Mouse (Mus musculus): ENCODE measurements around the gene Mypn. TPM values are rescaled to one million over a fixed set of nuclear protein-coding genes. Genes with fewer than 3 reads are reported as not detected.

The Mypn gene
- polyA plus RNA-seq, 1 experiment from 2014 or later, result 0.12 TPM

DNA sequence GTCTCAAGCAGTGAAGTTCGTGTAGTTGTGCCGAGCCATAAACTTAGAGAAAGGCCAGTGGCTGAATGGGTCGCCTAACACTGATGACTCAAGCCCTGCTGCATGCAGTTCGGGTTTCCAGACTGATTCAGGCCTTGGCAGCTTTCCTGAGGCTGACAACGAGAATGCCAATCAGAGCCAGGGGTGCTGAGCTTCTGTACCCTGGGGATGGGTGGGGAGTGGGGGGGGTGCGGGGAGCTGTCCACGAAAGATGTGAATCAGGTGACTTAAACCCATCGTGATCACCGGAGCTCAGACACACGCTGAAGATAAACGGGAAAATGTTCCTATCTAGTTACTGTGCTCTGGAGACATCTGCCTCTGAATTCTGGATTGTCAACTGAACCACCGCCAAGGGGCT lies 20.6 kb upstream of the Mypn start:
- H3K4me2 ChIP-seq (replicated peaks; ENCODE audit: low read depth), result no peak overlapping the region
- DNase-seq (ENCODE audit: low spot score) (no peak), ATAC-seq (ENCODE audit: low FRiP score, low TSS enrichment) (no peak)
- no peak overlapping the region for H3K4me3 ChIP-seq (ENCODE audit: low read depth, low read length)
- no peaks in the 10 kb centered on the region for H3K4me1 ChIP-seq (replicated peaks; ENCODE audit: control insufficient read depth, insufficient read depth)
- no peak overlapping the region for H3K27ac ChIP-seq (replicated peaks)
- no peaks in the 10 kb centered on the region for H3K9me3 ChIP-seq (ENCODE audit: control insufficient read depth, low read length)
- no peaks in the 10 kb centered on the region for H3K36me3 ChIP-seq (ENCODE audit: control insufficient read depth, insufficient read depth, low read length)
- WGBS, result 64% methylated on average over 12 of the region's 12 CpGs
- no peaks in the 10 kb centered on the region for H3K27me3 ChIP-seq (ENCODE audit: control insufficient read depth, insufficient read depth, low read length)
- TF ChIP-seq EP300 (optimal IDR thresholded peaks at IDR 0.05) (no peak), CTCF (IDR thresholded peaks at IDR 0.05; ENCODE audit: low read depth) (no peak)
- H3K9ac ChIP-seq (ENCODE audit: low read length), result no peak overlapping the region

DNA sequence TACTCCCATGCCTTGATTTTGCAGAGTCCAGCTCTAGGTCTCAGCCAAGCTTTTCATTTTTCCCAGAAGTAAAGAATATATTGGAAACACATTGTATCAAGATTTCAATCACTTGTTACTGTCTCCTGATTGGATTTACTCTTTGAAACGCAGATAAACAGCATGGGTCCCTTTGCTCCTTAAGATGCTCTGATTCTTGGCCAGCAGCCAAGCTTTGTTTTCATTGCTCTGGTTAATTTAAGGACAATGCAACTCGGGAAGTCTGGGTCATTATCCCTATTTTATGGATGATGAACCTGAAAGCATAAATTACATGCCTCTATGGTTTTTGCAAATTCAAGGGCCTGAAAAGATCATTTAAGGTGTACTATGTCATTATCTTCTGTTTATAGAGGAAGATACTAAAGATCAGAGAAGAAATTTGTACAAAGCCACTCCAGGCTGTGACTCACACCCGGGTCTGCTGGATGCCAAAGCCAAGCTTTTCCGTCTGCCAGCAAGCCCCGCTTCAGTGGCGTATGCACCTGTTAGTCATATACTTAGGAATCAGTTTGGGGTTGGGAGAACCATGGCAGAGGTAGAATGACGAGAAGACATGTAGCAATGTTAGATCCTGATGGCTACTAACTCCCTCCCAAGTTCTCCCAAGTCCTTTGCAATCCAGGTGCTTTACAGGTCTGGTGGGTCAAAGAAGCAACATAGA lies 17.5 kb upstream of the Mypn start:
- DNase-seq (ENCODE audit: low spot score), result no peak
- WGBS, result 66% methylated on average over 7 of the region's 7 CpGs
- Histone ChIP-seq H3K4me1 (replicated peaks; ENCODE audit: control insufficient read depth, insufficient read depth) (no peaks in the 10 kb centered on the region), H3K9me3 (ENCODE audit: control insufficient read depth, low read length) (no peaks in the 10 kb centered on the region), H3K9ac (ENCODE audit: low read length) (no peak overlapping the region), H3K36me3 (ENCODE audit: control insufficient read depth, insufficient read depth, low read length) (no peaks in the 10 kb centered on the region), H3K27me3 (ENCODE audit: control insufficient read depth, insufficient read depth, low read length) (no peaks in the 10 kb centered on the region), H3K4me2 (replicated peaks; ENCODE audit: low read depth) (no peak overlapping the region), H3K27ac (replicated peaks) (no peak overlapping the region), H3K4me3 (ENCODE audit: low read depth, low read length) (no peak overlapping the region)
- no peak for ATAC-seq (ENCODE audit: low FRiP score, low TSS enrichment)
- no peak for TF ChIP-seq EP300 (optimal IDR thresholded peaks at IDR 0.05)

DNA sequence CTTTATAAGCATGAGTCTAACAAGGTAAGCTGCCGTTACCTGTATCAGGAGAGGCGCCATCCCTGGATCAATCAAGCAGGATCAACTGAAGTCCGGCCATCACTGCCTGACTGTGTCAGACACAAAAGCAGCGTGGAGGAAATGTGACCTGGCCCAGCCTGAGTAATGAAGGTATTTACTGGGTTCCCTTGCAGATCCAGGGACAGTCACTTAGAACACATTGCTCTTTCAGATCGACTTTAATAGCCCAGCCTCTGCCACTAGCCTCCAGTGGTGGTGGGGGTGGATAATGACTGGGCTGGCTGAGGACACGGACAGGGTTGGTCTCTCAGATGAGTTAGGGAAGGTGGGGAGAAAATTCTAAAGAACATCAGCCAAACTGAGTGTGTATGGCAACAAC lies 5.1 kb upstream of the Mypn start:
- DNase-seq (ENCODE audit: low spot score) (no peak), ATAC-seq (ENCODE audit: low FRiP score, low TSS enrichment) (no peak)
- no peaks in the 10 kb centered on the region for H3K9me3 ChIP-seq (ENCODE audit: control insufficient read depth, low read length)
- H3K27me3 ChIP-seq (ENCODE audit: control insufficient read depth, insufficient read depth, low read length), result no peaks in the 10 kb centered on the region
- H3K4me1 ChIP-seq (replicated peaks; ENCODE audit: control insufficient read depth, insufficient read depth), result no peaks in the 10 kb centered on the region
- H3K9ac ChIP-seq (ENCODE audit: low read length), result no peak overlapping the region
- 60% methylated on average over 6 of the region's 6 CpGs for WGBS
- H3K27ac ChIP-seq (replicated peaks), result no peak overlapping the region
- H3K4me2 ChIP-seq (replicated peaks; ENCODE audit: low read depth), result no peak overlapping the region
- H3K36me3 ChIP-seq (ENCODE audit: control insufficient read depth, insufficient read depth, low read length), result no peaks in the 10 kb centered on the region
- H3K4me3 ChIP-seq (ENCODE audit: low read depth, low read length), result no peak overlapping the region
- no peak for TF ChIP-seq EP300 (optimal IDR thresholded peaks at IDR 0.05)
- TF ChIP-seq CTCF (IDR thresholded peaks at IDR 0.05; ENCODE audit: low read depth), result no peak

DNA sequence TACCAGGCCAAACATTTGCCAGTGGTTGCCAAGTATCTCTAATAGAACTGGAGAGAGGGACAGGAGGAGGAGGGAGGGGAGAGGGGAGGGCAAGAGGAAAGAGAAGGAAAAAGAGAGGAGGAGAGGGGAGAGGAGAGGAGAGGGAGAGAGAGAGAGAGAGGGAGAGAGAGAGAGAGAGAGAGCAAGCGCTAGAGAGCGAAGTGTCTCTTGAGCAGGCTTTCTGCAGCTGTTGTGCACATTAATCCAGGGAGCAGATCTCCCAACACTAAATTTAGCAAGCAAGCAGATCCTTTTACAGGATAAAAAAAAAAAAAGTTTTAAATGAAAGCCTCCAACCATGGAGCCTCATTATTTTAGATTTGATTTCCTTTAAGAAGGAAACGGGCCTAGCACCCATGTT lies 750 bp downstream of the Mypn start:
- no peak overlapping the region for H3K4me3 ChIP-seq (ENCODE audit: low read depth, low read length)
- no peak for DNase-seq (ENCODE audit: low spot score)
- H3K9me3 ChIP-seq (ENCODE audit: control insufficient read depth, low read length), result no peaks in the 10 kb centered on the region
- H3K36me3 ChIP-seq (ENCODE audit: control insufficient read depth, insufficient read depth, low read length), result no peaks in the 10 kb centered on the region
- no peak overlapping the region for H3K9ac ChIP-seq (ENCODE audit: low read length)
- no peak overlapping the region for H3K4me2 ChIP-seq (replicated peaks; ENCODE audit: low read depth)
- no peak for ATAC-seq (ENCODE audit: low FRiP score, low TSS enrichment)
- H3K27ac ChIP-seq (replicated peaks), result no peak overlapping the region
- 45% methylated on average over 3 of the region's 3 CpGs for WGBS
- TF ChIP-seq CTCF (IDR thresholded peaks at IDR 0.05; ENCODE audit: low read depth) (no peak), EP300 (optimal IDR thresholded peaks at IDR 0.05) (no peak)
- H3K4me1 ChIP-seq (replicated peaks; ENCODE audit: control insufficient read depth, insufficient read depth), result no peaks in the 10 kb centered on the region
- no peaks in the 10 kb centered on the region for H3K27me3 ChIP-seq (ENCODE audit: control insufficient read depth, insufficient read depth, low read length)

DNA sequence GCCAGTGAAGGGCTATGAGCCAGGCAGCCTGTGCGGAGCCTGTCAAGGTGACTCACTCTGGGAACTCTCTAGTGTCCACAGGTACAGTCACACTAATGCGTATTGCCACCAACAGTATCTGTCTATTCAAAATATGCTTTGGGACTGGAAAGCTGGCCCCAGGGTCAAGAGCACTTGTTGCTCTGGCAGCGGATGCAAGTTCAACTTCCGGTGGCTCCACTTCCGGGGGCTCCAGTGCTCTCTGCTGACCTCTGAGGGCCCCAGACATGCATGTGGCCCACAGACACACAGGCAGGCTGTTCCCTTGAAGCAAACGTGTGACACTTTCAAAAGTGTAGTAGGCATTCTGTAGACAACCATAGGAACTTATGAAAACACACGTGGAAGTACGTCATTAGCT lies 2.2 kb downstream of the Mypn start:
- Histone ChIP-seq H3K4me2 (replicated peaks; ENCODE audit: low read depth) (no peak overlapping the region), H3K36me3 (ENCODE audit: control insufficient read depth, insufficient read depth, low read length) (no peaks in the 10 kb centered on the region)
- ATAC-seq (ENCODE audit: low FRiP score, low TSS enrichment), result no peak

DNA sequence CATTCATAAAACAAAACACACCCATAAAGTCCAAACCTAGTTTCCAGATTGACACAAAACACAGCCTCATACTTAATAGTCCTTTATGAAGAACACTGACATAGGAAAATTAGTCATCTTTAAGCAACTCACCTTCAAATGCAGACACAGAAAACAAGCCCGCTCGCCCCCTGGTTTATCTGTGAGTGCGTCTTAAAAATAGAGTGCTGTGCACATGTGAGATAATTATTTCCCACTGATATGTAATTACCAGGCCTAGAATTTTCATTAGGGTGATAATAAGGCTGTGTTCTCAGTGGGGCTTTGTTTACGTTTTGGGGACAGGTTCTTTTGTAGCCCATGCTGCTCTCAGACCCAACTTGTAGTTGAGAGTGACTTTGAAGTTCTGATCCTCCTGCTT lies 4.7 kb downstream of the Mypn start:
- DNase-seq (ENCODE audit: low spot score) (no peak), ATAC-seq (ENCODE audit: low FRiP score, low TSS enrichment) (no peak)
- Histone ChIP-seq H3K36me3 (ENCODE audit: control insufficient read depth, insufficient read depth, low read length) (no peaks in the 10 kb centered on the region), H3K4me3 (ENCODE audit: low read depth, low read length) (no peak overlapping the region), H3K4me1 (replicated peaks; ENCODE audit: control insufficient read depth, insufficient read depth) (no peaks in the 10 kb centered on the region), H3K27ac (replicated peaks) (no peak overlapping the region), H3K9me3 (ENCODE audit: control insufficient read depth, low read length) (no peaks in the 10 kb centered on the region), H3K27me3 (ENCODE audit: control insufficient read depth, insufficient read depth, low read length) (no peaks in the 10 kb centered on the region), H3K9ac (ENCODE audit: low read length) (no peak overlapping the region), H3K4me2 (replicated peaks; ENCODE audit: low read depth) (no peak overlapping the region)
- no peak for TF ChIP-seq EP300 (optimal IDR thresholded peaks at IDR 0.05)
- no peak for TF ChIP-seq CTCF (IDR thresholded peaks at IDR 0.05; ENCODE audit: low read depth)
- 78% methylated on average over 4 of the region's 4 CpGs for WGBS

More for the DNA sequence above, 2.2 kb downstream of the Mypn start:
- no peak overlapping the region for H3K27ac ChIP-seq (replicated peaks)
- 75% methylated on average over 8 of the region's 8 CpGs for WGBS
- no peaks in the 10 kb centered on the region for H3K4me1 ChIP-seq (replicated peaks; ENCODE audit: control insufficient read depth, insufficient read depth)
- H3K9me3 ChIP-seq (ENCODE audit: control insufficient read depth, low read length), result no peaks in the 10 kb centered on the region
- TF ChIP-seq EP300 (optimal IDR thresholded peaks at IDR 0.05) (no peak), CTCF (IDR thresholded peaks at IDR 0.05; ENCODE audit: low read depth) (no peak)
- no peak for DNase-seq (ENCODE audit: low spot score)
- no peaks in the 10 kb centered on the region for H3K27me3 ChIP-seq (ENCODE audit: control insufficient read depth, insufficient read depth, low read length)
- no peak overlapping the region for H3K9ac ChIP-seq (ENCODE audit: low read length)
- H3K4me3 ChIP-seq (ENCODE audit: low read depth, low read length), result no peak overlapping the region
